Mouse (Mus musculus): ENCODE data around the gene Pagr1b.

Gene Pagr1b

GRCm38 (mm10) chr7:127016481-127016485 lies at the start of gene Pagr1b:
TSS of gene Pagr1b (minus strand) at chr7:127016484.
- in situ Hi-C loops (cut with MboI, MseI): no loop called here

GRCm38 (mm10) chr7:127065538-127065937 lies 49.3 kb upstream of the Pagr1b start:
- in situ Hi-C loops (cut with MboI, MseI): no loop called here

- in situ Hi-C loops (cut with MboI, MseI): no loop called here
These were observed 38.8 kb upstream of the Pagr1b start for GRCm38 (mm10) chr7:127055026-127055585.

GRCm38 (mm10) chr7:127041851-127042672 lies 25.8 kb upstream of the Pagr1b start, which contains the start of gene Kif22:
TSS of gene Kif22 (minus strand) at chr7:127042471.
- in situ Hi-C loops (cut with MboI, MseI): no loop called here

- in situ Hi-C loops (cut with MboI, MseI): no loop called here
These were observed 15.0 kb upstream of the Pagr1b start for GRCm38 (mm10) chr7:127031244-127031643.

GRCm38 (mm10) chr7:127030172-127030571 lies 13.9 kb upstream of the Pagr1b start:
- in situ Hi-C loops (cut with MboI, MseI): no loop called here

GRCm38 (mm10) chr7:127027885-127028284 lies 11.6 kb upstream of the Pagr1b start:
- in situ Hi-C loops (cut with MboI, MseI): no loop called here

- in situ Hi-C loops (cut with MboI, MseI): no loop called here
These were observed 10.9 kb upstream of the Pagr1b start, which contains the start of gene Maz for GRCm38 (mm10) chr7:127026984-127027726. TSS of gene Maz (minus strand) at chr7:127027037.

GRCm38 (mm10) chr7:127026616-127026983 lies 10.3 kb upstream of the Pagr1b start:
- in situ Hi-C loops (cut with MboI, MseI): no loop called here

- in situ Hi-C loops (cut with MboI, MseI): no loop called here
These were observed 9.9 kb upstream of the Pagr1b start for GRCm38 (mm10) chr7:127026161-127026600.

GRCm38 (mm10) chr7:127025556-127026160 lies 9.4 kb upstream of the Pagr1b start:
- in situ Hi-C loops (cut with MboI, MseI): no loop called here

- in situ Hi-C loops (cut with MboI, MseI): no loop called here
These were observed 8.7 kb upstream of the Pagr1b start for GRCm38 (mm10) chr7:127024755-127025555.

GRCm38 (mm10) chr7:127023896-127024690 lies 7.8 kb upstream of the Pagr1b start:
- in situ Hi-C loops (cut with MboI, MseI): no loop called here

- in situ Hi-C loops (cut with MboI, MseI): no loop called here
These were observed 7.0 kb upstream of the Pagr1b start for GRCm38 (mm10) chr7:127023272-127023691.

GRCm38 (mm10) chr7:127022528-127023271 lies 6.4 kb upstream of the Pagr1b start:
- in situ Hi-C loops (cut with MboI, MseI): no loop called here

GRCm38 (mm10) chr7:127021563-127022527 lies 5.6 kb upstream of the Pagr1b start:
- in situ Hi-C loops (cut with MboI, MseI): no loop called here

- in situ Hi-C loops (cut with MboI, MseI): no loop called here
These were observed 4.7 kb upstream of the Pagr1b start, which contains the start of the genes Gm42742 and Prrt2 for GRCm38 (mm10) chr7:127020901-127021562. TSS of gene Gm42742 (minus strand) at chr7:127021097. TSS of gene Prrt2 (minus strand) at chr7:127021211.

- in situ Hi-C loops (cut with MboI, MseI): no loop called here
These were observed 4.2 kb upstream of the Pagr1b start for GRCm38 (mm10) chr7:127020491-127020890.
